Mouse (Mus musculus): Measurements from ENCODE around the gene Rbpj.

- TF ChIP-seq POLR2A (IDR thresholded peaks at IDR 0.05; ENCODE audit: insufficient read length, low read depth), result no peak
- peak; percentile 33 for TF ChIP-seq TCF12 (IDR thresholded peaks at IDR 0.05; ENCODE audit: insufficient read depth, poor library complexity, severe bottlenecking)
- no peak for TF ChIP-seq USF1 (IDR thresholded peaks at IDR 0.05; ENCODE audit: low read depth)
- TF ChIP-seq MAX (IDR thresholded peaks at IDR 0.05; ENCODE audit: low read depth), result no peak
- peak in 1 of 3 experiments; percentile 19 for TF ChIP-seq MYOD1 (IDR thresholded peaks at IDR 0.05; ENCODE audit: control insufficient read depth in 1 of 3, insufficient read length in 2 of 3, low read depth in 2 of 3)
- 0 out of 2 replicates have a peak, but pooled peaks have one; percentile 16 for TF ChIP-seq CEBPB (IDR thresholded peaks at IDR 0.05; ENCODE audit: insufficient read depth, poor library complexity, severe bottlenecking)
- no peak for TF ChIP-seq POLR2AphosphoS2 (IDR thresholded peaks at IDR 0.05; ENCODE audit: insufficient read length, low read depth)
Observed at GRCm38 (mm10) chr5:53529846-53530245, 63.9 kb downstream of the Rbpj start.

Data from myocyte (in vitro differentiated cells).